Mouse (Mus musculus) ovary, adult 10 weeks (tissue): ENCODE measurements around the gene Lamc2. TPM values are rescaled to one million over a fixed set of nuclear protein-coding genes. Genes with fewer than 3 reads are reported as not detected.

Experiments
- polyA plus RNA-seq: library from polyadenylated mRNA; stranded (reverse); fragments of 350-450 nt; fragmentation: Illumina TruSeq; extraction: RNeasy Lipid Tissue Mini Kit (QIAGEN cat#74804); gene quantifications from one replicate; pipeline ENCODE4 v1.2.3, GENCODE M21; 2014

Gene Lamc2
- 8.6 TPM for polyA plus RNA-seq

DNA sequence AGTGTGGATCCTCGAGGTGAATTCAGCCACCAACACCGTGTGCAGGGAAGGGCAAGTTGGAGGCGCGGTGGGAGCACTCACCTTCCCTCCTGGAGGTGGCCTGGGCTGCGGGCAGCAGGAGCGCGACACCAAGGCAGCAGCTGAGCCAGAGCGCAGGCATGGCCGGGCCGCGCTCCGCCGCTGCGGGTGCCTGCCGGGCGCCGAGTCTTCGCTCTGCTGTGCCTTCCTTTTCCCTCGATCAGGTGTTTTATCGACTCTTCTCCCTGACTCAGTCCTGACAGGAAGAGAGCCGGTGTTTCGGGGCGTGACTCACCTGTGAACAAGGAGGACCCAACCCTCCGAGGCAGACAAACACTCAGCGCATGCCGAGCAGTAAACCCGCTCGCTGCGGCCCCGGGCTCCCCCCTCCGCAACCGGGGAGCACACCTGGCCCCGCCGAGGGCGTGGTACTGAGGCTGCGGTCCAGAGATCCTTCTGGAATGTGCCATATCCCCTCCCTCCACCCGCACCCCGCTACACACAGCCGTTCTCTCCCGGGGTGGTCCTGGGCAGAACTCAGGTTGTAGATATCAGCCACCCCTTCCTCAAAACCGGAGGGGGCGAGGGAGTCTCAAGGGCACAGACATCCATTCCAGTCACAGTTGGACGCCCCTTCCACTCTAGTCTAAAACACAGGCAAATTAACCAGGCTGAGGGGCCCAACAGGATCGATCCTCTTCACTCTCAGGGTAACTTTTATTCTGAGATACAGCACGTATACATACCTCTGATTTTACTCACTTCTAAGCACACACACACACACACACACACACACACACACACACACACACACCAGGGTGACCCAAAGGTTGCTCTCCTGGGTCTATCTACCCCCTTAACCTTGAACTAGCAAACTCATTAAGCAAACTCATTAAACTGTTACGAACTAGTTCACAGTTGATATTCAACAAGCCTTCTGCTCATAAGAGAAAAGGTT lies at the start of gene Lamc2:
Gene Lamc2 (minus strand): TSS at position 620 of the 976 bp plus-strand sequence.

Other genes starting within 250 kb of the Lamc2 start
- gene Nmnat2, start 231.5 kb downstream of the Lamc2 start, polyA plus RNA-seq, result 1.1 TPM
- 78.3 TPM for gene Lamc1, start 146.3 kb upstream of the Lamc2 start, polyA plus RNA-seq
- 0.20 TPM for gene Shcbp1l, start 238.7 kb upstream of the Lamc2 start, polyA plus RNA-seq